Mouse (Mus musculus) midbrain, embryonic 15.5 days (tissue): Measurements from ENCODE around the gene Pced1b. TPM values are rescaled to one million over a fixed set of nuclear protein-coding genes. Genes with fewer than 3 reads are reported as not detected.

Experiments
- ATAC-seq: fragments of 200-750 bp; cut with Nextera tagmentation; replicated peaks from 2 replicates; pipeline ENCODE4 v1.8.0; 2017; ENCODE audit warnings: moderate TSS enrichment
- H3K27ac ChIP-seq: fragments of 300-500 bp; sonication (generic); 2 replicates; pipeline ENCODE4 v1.5.1; 2015; ENCODE audit warnings: mild to moderate bottlenecking, inconsistent platforms
- H3K27me3 ChIP-seq: fragments of 300-500 bp; sonication (generic); replicated peaks from 2 replicates; pipeline ENCODE4 v1.6.1; 2015; ENCODE audit warnings: inconsistent platforms
- H3K36me3 ChIP-seq: fragments of 300-500 bp; sonication (generic); replicated peaks from 2 replicates; pipeline ENCODE4 v1.6.1; 2015; ENCODE audit warnings: inconsistent platforms
- H3K4me1 ChIP-seq: fragments of 300-500 bp; sonication (generic); 2 replicates; pipeline ENCODE4 v1.6.1; 2015; ENCODE audit warnings: inconsistent platforms
- H3K4me2 ChIP-seq: fragments of 300-500 bp; sonication (generic); 2 replicates; pipeline ENCODE4 v1.6.1; 2015; ENCODE audit warnings: inconsistent platforms, mild to moderate bottlenecking, moderate library complexity
- H3K4me3 ChIP-seq: fragments of 300-500 bp; sonication (generic); 2 replicates; pipeline ENCODE4 v1.5.1; 2015; ENCODE audit warnings: mild to moderate bottlenecking, inconsistent platforms
- H3K9ac ChIP-seq: fragments of 300-500 bp; sonication (generic); 2 replicates; pipeline ENCODE4 v1.6.1; 2015; ENCODE audit warnings: mild to moderate bottlenecking, inconsistent platforms
- H3K9me3 ChIP-seq: fragments of 300-500 bp; sonication (generic); 2 replicates; pipeline ENCODE4 v1.6.1; 2016; ENCODE audit warnings: inconsistent platforms
- WGBS: fragments of 180-500 bp; shearing (Covaris S2); methylation state at CpG from one replicate; pipeline ENCODE4 v1.1.7; 2015; ENCODE audit warnings: mixed read lengths; 5-methylcytosine and 5-hydroxymethylcytosine counted together
- polyA plus RNA-seq: library from polyadenylated mRNA; unstranded; fragments of >200 nt; fragmentation: Nextera tagmentation; extraction: Ambion mirVana; gene quantifications from 2 replicates; pipeline ENCODE4 v1.2.1, GENCODE M21; 2015

The Pced1b gene
- polyA plus RNA-seq, 1 experiment from 2014 or later = 6.2 TPM

DNA sequence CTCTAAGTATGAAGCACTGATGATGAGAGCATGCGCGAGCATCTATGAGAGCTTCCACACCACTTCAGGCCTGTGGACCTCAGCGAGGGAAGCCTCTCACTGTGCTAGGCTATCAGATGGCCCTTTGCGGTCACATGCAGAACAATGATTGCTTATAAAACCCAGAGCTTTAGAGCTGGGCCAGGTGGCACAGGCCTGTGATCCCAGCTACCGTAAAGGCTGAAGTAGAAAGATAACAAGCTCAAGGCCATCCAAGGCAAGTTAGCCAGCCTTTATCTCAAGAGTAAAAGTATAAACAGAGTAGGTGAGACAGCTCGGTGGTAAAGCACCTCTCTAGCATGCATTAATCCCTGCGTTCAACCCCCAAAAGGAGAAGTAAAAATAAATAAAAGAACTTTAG, 158.1 kb downstream of the Pced1b start:
- Histone ChIP-seq H3K4me1 (no peaks in the 10 kb centered on the region), H3K4me3 (no peak overlapping the region), H3K4me2 (no peak overlapping the region), H3K27ac (no peak overlapping the region), H3K36me3 (no peaks in the 10 kb centered on the region), H3K9me3 (no peaks in the 10 kb centered on the region), H3K27me3 (no peaks in the 10 kb centered on the region), H3K9ac (no peak overlapping the region)
- WGBS = 95% methylated on average over 7 of the region's 7 CpGs
- ATAC-seq = no peak

DNA sequence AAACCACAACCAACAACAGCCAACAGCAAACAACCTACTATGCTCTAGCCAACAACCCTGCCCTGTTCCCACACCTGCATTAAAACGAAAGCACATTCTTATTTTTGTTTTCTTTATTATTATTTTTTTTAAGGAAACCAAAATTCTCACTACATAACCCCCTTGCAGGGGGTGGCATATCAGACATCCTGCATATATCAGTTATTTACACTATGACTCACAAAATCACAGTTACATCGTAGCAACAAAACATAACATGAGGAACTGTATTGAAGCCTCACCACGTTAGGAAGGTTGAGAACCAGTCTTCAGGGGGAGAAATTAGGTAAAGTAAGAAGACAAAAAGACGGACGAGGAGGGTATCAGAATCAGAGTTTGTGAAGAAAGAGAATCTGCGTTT, 159.2 kb downstream of the Pced1b start:
- H3K27me3 ChIP-seq = no peaks in the 10 kb centered on the region
- no peak overlapping the region for H3K27ac ChIP-seq
- H3K36me3 ChIP-seq = no peaks in the 10 kb centered on the region
- no peak overlapping the region for H3K4me2 ChIP-seq
- no peak overlapping the region for H3K9ac ChIP-seq
- no peak for ATAC-seq
- no peaks in the 10 kb centered on the region for H3K4me1 ChIP-seq
- 88% methylated on average over 6 of the region's 6 CpGs for WGBS
- H3K9me3 ChIP-seq = no peaks in the 10 kb centered on the region
- H3K4me3 ChIP-seq = no peak overlapping the region

DNA sequence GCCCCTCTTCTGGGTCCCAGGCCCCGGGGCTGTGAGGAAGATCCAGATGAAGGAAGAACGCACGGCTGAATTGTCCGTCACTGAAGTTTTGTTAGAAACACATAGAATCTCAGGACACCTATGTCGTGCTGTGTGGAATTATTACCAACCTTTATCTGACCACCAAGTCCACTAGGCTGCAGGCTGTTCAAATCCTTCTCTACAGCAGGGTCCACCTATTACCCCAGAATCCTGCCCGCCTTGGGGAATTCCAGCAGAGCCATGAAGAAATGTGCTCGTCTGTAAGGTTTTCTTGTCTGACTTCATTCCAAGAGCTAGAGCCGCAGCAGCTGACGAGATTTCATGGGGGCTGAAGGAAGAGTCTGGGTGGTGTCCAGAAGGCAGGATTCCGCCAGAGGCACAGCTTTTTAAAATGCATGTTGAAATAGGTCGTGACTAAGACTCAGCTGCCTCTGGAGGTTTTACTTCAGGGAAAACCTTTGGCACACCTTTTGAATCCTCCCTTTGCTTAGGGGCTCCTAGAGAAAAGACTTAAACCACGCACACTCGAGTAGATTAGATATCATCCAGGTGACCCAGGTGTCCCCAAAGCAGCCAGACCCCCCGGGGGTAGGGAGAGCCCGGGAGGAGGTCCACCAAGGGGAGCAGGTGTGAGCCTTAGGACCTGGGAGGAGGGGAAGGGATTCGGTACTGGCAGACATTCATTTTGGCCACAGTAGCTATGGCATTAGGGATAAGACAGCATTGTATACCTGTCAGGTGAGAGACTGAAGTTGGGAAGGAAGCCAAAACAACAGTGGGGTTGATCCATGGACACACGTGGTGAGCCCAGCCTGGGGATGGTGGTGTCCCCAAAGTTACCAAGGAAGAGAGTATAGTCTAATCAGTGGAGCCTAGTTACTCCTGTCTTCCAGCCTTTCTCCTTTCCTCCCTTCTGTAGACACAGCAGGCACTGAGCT, 160.9 kb downstream of the Pced1b start:
- no peak overlapping the region for H3K4me3 ChIP-seq
- no peaks in the 10 kb centered on the region for H3K36me3 ChIP-seq
- no peak for ATAC-seq
- no peak overlapping the region for H3K27ac ChIP-seq
- no peaks in the 10 kb centered on the region for H3K27me3 ChIP-seq
- H3K4me2 ChIP-seq = no peak overlapping the region
- H3K4me1 ChIP-seq = no peaks in the 10 kb centered on the region
- H3K9me3 ChIP-seq = no peaks in the 10 kb centered on the region
- 62% methylated on average over 17 of the region's 17 CpGs for WGBS
- H3K9ac ChIP-seq = no peak overlapping the region

DNA sequence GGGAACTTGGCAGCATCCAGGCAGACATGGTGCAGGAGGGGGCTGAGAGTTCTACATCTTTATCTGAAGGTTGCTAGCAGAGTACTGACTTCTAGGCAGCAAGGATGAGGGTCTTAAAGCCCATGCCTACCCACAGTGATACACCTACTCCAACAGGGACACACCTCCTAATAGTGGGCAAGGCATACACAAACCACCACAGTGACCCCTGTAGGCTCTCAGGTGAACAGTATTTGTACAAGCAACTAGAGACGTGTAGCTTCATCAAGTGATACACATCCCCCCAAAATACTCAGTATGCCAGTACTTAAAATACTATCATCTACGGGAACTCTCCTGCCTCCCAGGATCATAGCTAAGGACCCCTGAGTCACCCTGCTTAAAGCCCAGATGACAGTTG, 164.2 kb downstream of the Pced1b start:
- Histone ChIP-seq H3K27me3 (no peaks in the 10 kb centered on the region), H3K4me2 (no peak overlapping the region), H3K9ac (no peak overlapping the region), H3K9me3 (no peaks in the 10 kb centered on the region), H3K4me1 (no peaks in the 10 kb centered on the region), H3K27ac (no peak overlapping the region), H3K36me3 (no peaks in the 10 kb centered on the region), H3K4me3 (no peak overlapping the region)
- no peak for ATAC-seq
- 85% methylated on average over 2 of the region's 2 CpGs for WGBS

DNA sequence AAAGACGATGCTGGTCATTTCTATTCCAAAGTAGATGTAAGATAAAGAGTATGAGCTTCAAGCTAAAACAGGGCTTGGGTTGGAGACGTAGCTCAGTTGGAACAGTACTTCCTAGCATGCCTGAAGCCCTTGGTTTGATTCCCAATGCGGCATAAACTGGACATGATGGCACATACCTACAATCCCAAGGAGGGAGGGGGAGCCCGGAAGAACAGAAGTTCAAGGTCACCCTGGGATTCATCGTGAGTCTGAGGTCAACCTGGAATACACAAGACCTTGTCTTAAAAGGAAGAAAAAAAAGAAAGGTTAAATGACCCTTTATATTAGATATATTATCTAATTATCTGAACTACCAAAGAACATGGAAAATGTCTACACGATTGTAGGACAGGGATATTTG, 164.8 kb downstream of the Pced1b start:
- H3K4me2 ChIP-seq = no peak overlapping the region
- 94% methylated on average over 6 of the region's 6 CpGs for whole genome bisulfite sequencing

DNA sequence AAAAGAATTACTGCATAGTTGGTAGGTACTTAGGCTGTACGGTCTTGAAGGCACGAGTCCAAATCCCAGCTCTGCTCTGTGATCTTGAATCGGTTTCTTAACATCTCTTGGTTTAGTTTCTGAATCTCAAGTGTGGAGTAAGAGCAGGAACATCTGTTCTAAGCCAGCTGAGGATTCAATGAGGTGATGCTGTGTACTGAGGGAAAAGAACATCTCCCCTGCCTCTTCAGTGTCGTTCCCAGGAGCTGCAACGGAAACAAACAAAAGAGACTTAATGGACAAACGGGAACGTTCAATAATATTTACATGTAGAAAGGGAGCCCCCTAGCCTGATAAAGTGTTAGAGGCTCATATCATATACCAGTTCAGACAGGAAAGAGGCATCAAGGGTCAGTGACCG, 165.4 kb downstream of the Pced1b start:
- H3K27me3 ChIP-seq = no peaks in the 10 kb centered on the region
- no peak for ATAC-seq
- WGBS = 93% methylated on average over 8 of the region's 8 CpGs
- no peak overlapping the region for H3K4me2 ChIP-seq
- no peaks in the 10 kb centered on the region for H3K4me1 ChIP-seq
- H3K4me3 ChIP-seq = no peak overlapping the region
- no peaks in the 10 kb centered on the region for H3K36me3 ChIP-seq
- H3K9me3 ChIP-seq = no peaks in the 10 kb centered on the region
- H3K9ac ChIP-seq = no peak overlapping the region
- no peak overlapping the region for H3K27ac ChIP-seq

More for the DNA sequence above, 164.8 kb downstream of the Pced1b start:
- Histone ChIP-seq H3K9me3 (no peaks in the 10 kb centered on the region), H3K36me3 (no peaks in the 10 kb centered on the region), H3K4me3 (no peak overlapping the region), H3K4me1 (no peaks in the 10 kb centered on the region), H3K27me3 (no peaks in the 10 kb centered on the region), H3K27ac (no peak overlapping the region), H3K9ac (no peak overlapping the region)
- no peak for ATAC-seq

DNA sequence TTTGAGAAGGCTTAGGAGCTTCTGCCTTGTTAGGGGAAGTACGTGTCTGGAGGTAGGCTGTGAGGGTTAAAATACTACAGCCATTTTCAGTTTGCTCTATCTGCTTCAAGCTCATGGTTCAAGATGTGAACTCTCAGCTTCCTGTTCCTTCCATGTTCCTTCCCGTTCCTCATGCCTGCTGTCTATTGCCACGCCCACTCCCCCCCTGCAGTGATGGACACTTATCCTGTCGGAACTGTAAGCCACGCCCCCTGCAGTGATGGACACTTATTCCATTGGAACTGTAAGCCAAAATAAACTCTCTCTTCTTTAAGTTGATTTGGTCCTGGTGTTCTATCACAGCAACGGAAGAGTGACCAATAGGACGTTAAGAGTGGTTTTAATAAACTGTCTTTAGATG, 166.0 kb downstream of the Pced1b start:
- no peaks in the 10 kb centered on the region for H3K4me1 ChIP-seq
- no peaks in the 10 kb centered on the region for H3K9me3 ChIP-seq
- H3K27ac ChIP-seq = no peak overlapping the region
- H3K36me3 ChIP-seq = no peaks in the 10 kb centered on the region
- H3K27me3 ChIP-seq = no peaks in the 10 kb centered on the region
- no peak for ATAC-seq
- H3K4me3 ChIP-seq = no peak overlapping the region
- 88% methylated on average over 7 of the region's 7 CpGs for WGBS
- H3K4me2 ChIP-seq = no peak overlapping the region
- no peak overlapping the region for H3K9ac ChIP-seq

DNA sequence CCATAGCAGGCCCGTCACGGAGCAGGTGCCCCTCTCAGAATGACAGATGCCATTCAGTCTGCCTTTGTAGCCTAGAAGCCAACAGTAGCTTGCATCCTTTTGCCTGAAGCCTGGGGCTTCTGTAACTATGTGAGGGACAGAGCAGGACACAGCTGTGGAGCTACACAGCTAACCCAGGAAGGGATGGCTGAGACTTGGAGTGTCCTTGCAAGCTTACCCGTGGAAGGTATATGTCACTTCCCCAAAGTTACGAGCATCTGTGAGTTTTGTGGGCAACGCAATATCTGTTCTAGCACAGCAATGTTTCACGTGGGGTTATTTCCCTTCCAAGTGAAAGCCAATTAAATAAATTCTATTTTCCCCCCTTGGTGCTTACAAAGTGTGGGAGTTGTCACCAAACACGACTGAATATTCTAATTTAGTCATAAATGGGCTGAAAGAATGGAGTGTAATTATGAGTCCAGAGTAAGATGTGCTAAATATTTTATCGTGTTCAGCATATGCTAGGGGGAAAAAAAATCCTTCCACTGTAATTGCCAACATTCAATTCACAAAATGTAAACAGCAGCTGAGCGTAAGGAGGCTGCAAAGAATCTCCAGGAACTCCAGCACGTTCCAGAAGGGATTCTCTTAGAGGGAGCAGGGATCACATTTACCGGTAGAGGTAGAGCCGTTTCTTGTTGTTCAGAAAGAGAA, 168.0 kb downstream of the Pced1b start:
- Histone ChIP-seq H3K36me3 (no peaks in the 10 kb centered on the region), H3K9ac (no peak overlapping the region), H3K27ac (no peak overlapping the region), H3K4me3 (no peak overlapping the region), H3K4me2 (no peak overlapping the region), H3K4me1 (no peaks in the 10 kb centered on the region), H3K9me3 (no peaks in the 10 kb centered on the region), H3K27me3 (no peaks in the 10 kb centered on the region)
- no peak for ATAC-seq
- WGBS = 75% methylated on average over 12 of the region's 12 CpGs

DNA sequence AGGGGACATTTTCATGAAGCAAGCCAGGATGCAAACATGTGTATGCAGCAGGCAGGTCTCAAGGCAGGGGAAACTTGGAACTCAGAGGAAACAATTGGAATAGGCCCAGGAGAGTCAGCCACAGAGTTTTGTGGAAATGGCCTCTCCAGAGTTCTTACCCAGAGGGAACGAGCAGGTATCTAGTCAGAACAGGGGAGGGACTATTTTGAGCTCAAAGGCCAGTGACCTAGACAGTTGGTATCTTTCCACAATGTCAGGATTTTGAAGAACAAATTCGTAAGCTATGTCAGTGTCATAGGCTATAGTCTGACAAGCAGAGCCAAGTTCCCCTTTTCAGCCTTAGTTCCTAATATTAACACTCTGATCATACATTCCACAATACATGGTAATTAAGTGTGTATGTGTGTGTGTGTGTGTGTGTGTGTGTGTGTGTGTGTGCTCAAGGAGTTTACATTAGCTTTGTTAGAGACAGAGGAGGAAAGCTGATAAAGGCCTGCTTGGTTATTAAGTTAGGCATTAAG, 168.6 kb downstream of the Pced1b start:
- no peak overlapping the region for H3K4me3 ChIP-seq
- H3K4me2 ChIP-seq = no peak overlapping the region
- no peaks in the 10 kb centered on the region for H3K36me3 ChIP-seq
- no peaks in the 10 kb centered on the region for H3K27me3 ChIP-seq
- no peak overlapping the region for H3K9ac ChIP-seq
- H3K27ac ChIP-seq = no peak overlapping the region
- no peaks in the 10 kb centered on the region for H3K4me1 ChIP-seq
- ATAC-seq = no peak
- WGBS = 73% methylated on average over 2 of the region's 2 CpGs
- no peaks in the 10 kb centered on the region for H3K9me3 ChIP-seq

DNA sequence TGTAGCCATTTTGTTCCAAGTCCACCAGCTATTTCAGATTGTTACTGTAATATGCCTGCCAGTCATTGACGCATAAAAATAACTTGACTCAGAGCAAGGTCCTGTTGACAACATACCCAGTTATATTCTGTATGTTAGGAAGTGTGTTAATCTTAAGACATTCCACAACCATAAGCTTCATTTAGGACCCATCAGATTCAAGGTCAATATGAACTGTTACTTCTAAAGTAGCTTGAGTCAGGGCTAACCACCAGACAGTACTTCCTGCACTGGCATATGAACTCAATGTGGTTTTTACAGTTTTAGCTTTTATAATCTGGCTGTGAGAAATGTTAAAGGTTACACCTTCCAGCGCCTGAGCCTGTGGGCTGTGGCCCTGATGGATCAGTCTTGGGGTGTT, 173.4 kb downstream of the Pced1b start:
- Histone ChIP-seq H3K4me3 (no peak overlapping the region), H3K27ac (no peak overlapping the region), H3K9ac (no peak overlapping the region), H3K9me3 (no peaks in the 10 kb centered on the region), H3K27me3 (no peaks in the 10 kb centered on the region), H3K4me2 (no peak overlapping the region), H3K36me3 (no peaks in the 10 kb centered on the region), H3K4me1 (no peaks in the 10 kb centered on the region)
- no peak for ATAC-seq
- 93% methylated on average over 2 of the region's 2 CpGs for WGBS

DNA sequence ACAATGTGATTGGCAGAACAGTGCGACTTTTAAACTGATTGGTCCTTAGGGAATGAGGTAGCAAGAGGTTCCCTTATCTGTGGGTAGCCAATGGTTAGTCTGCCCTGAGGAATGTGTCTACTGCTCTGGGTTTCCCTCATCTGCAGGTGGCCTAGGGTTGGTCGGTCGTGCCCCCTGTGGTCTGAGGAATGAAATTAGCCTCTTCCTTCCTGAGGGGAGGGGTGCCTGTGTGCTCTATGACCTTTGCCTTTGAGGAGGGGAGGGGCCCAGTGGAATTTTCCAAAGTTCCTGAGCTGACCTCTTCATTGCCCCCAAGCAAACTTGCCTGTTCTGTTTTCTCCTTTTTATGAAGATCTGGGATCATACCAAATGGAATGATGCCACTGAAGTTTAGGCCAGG, 174.6 kb downstream of the Pced1b start:
- H3K4me2 ChIP-seq = no peak overlapping the region
- no peak for ATAC-seq
- no peaks in the 10 kb centered on the region for H3K4me1 ChIP-seq
- no peak overlapping the region for H3K27ac ChIP-seq
- H3K9ac ChIP-seq = no peak overlapping the region
- H3K9me3 ChIP-seq = no peaks in the 10 kb centered on the region
- H3K4me3 ChIP-seq = no peak overlapping the region
- no peaks in the 10 kb centered on the region for H3K27me3 ChIP-seq
- WGBS = 65% methylated on average over 3 of the region's 3 CpGs
- H3K36me3 ChIP-seq = no peaks in the 10 kb centered on the region

DNA sequence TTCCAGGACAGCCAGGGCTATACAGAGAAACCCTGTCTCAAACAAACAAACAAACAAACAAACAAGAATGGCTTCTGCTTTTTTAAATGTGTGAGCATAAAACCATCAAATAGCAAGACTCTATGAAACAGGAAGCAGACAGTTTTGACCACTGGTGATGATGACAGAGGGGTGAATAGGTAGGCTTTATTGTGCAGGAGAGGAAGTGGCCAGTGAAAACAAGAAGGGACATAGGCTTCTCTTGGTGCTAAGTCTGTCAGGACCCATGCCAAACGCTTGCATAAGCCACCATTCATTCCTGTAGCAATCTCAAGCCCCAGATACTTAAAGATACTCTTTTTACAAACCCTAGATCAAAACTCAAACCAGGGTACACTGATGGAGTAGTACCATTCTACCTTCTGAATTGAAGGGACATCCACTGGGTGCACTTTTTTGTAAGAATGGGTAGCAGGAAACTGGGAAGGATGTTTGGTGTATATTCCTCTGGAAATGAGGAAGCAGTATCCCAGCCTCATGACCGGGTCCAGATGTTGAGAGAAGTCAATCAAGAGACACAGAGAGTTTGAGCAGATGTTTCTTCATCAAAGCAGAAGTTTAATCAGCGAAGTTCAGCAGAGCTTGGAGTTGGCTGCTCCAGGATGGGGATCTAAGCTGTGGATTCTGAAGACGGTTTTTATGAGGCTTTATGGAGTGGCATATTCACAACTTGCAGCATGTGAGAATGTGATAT, 175.5 kb downstream of the Pced1b start:
- H3K4me2 ChIP-seq = no peak overlapping the region
- no peak for ATAC-seq
- H3K27me3 ChIP-seq = no peaks in the 10 kb centered on the region
- no peak overlapping the region for H3K27ac ChIP-seq
- H3K9me3 ChIP-seq = no peaks in the 10 kb centered on the region
- H3K4me3 ChIP-seq = no peak overlapping the region
- WGBS = 77% methylated on average over 4 of the region's 4 CpGs
- no peak overlapping the region for H3K9ac ChIP-seq
- H3K36me3 ChIP-seq = no peaks in the 10 kb centered on the region
- no peaks in the 10 kb centered on the region for H3K4me1 ChIP-seq
